Mouse (Mus musculus) heart, postnatal 0 days (tissue): Measurements from ENCODE around the gene Asxl2. TPM values are rescaled to one million over a fixed set of nuclear protein-coding genes. Genes with fewer than 3 reads are reported as not detected.

ENCODE experiments used
- ATAC-seq: fragments of 200-750 bp; cut with Nextera tagmentation; 2 replicates; pipeline ENCODE4 v1.8.0; 2017; ENCODE audit warnings: low read depth, moderate number of reproducible peaks, moderate library complexity; ENCODE audit not compliant: insufficient read depth
- DNase-seq: peaks from one replicate; pipeline ENCODE4 v3.0.0-alpha.2; 2016; ENCODE audit warnings: low spot score
- H3K27ac ChIP-seq: fragments of 300-500 bp; sonication (generic); 2 replicates; pipeline ENCODE4 v1.5.1; 2014; ENCODE audit warnings: low read depth, mild to moderate bottlenecking
- H3K27me3 ChIP-seq: fragments of 300-500 bp; sonication (generic); 2 replicates; pipeline ENCODE4 v1.6.1; 2014; ENCODE audit warnings: low read length, mixed read lengths; ENCODE audit not compliant: control insufficient read depth, insufficient read depth
- H3K36me3 ChIP-seq: fragments of 300-500 bp; sonication (generic); replicated peaks from 2 replicates; pipeline ENCODE4 v1.6.1; 2014; ENCODE audit warnings: low read length, mixed read lengths; ENCODE audit not compliant: control insufficient read depth, insufficient read depth
- H3K4me1 ChIP-seq: fragments of 300-500 bp; sonication (generic); 2 replicates; pipeline ENCODE4 v1.6.1; 2014; ENCODE audit warnings: antibody characterized with exemption; ENCODE audit not compliant: control insufficient read depth, insufficient read depth
- H3K4me2 ChIP-seq: fragments of 300-500 bp; sonication (generic); 2 replicates; pipeline ENCODE4 v1.6.1; 2014; ENCODE audit warnings: low read depth, mild to moderate bottlenecking, low read length, moderate library complexity
- H3K4me3 ChIP-seq: fragments of 300-500 bp; sonication (generic); 2 replicates; pipeline ENCODE4 v1.5.1; 2014; ENCODE audit warnings: low read depth, low read length
- H3K9ac ChIP-seq: fragments of 300-500 bp; sonication (generic); replicated peaks from 2 replicates; pipeline ENCODE4 v1.6.1; 2014; ENCODE audit warnings: low read depth, low read length, mixed read lengths
- H3K9me3 ChIP-seq: fragments of 300-500 bp; sonication (generic); replicated peaks from 2 replicates; pipeline ENCODE4 v1.6.1; 2016; ENCODE audit warnings: low read length; ENCODE audit not compliant: control insufficient read depth
- CTCF ChIP-seq: IDR thresholded peaks from 2 replicates; pipeline ENCODE4 v1.5.1; 2016; ENCODE audit warnings: antibody characterized with exemption, control low read depth, low read depth
- EP300 ChIP-seq: IDR thresholded peaks from 2 replicates; pipeline ENCODE4 v1.6.1; 2016; ENCODE audit warnings: antibody characterized with exemption, low read depth
- WGBS: fragments of 180-500 bp; shearing (Covaris S2); extraction: QIAGEN DNeasy Blood & Tissue Kit; methylation state at CpG from one replicate; pipeline ENCODE4 v1.1.7; 2014; 5-methylcytosine and 5-hydroxymethylcytosine counted together
- polyA plus RNA-seq: library from polyadenylated mRNA; unstranded; fragments of >200 nt; fragmentation: Nextera tagmentation; extraction: Ambion mirVana; gene quantifications from 2 replicates; pipeline ENCODE4 v1.2.1, GENCODE M21; 2015
- total RNA-seq: library from RNA; depleted of rRNA; stranded (reverse); fragments of >200 nt; gene quantifications from 2 replicates; pipeline ENCODE4 v1.2.3, GENCODE M21; 2014; ENCODE audit warnings: low replicate concordance

The Asxl2 gene
- total and polyA plus RNA-seq, 2 experiments from 2014 or later = 9.5 to 17.5 TPM

DNA sequence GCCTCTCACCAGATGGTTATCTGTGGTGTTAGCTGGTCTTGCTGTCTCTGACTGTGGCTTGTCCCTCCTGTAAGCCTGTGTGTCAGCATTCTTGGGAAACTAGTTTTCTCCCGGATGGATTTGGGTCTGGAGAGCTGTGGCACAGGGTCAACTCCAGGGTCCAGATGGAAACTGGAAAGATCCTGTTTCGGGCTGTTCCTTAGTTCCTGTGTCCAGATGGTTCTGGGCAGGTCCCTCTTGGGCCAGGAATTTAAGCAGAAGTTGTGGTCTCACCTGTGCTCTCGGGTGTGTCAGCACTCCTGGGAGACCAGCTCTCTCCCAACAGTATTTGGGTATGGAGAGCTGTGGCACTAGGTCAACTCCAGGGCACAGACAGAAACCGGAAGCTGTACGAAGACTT is 9.8 kb downstream of the Asxl2 start:
- Histone ChIP-seq H3K27ac (no peak overlapping the region), H3K4me1 (peaks cover 7% of the 10 kb centered on the region), H3K27me3 (no peaks in the 10 kb centered on the region), H3K9me3 (no peaks in the 10 kb centered on the region), H3K4me3 (no peak overlapping the region), H3K9ac (no peak overlapping the region), H3K36me3 (0 out of 2 replicates have a peak, but pooled peaks cover 3% of the 10 kb centered on the region), H3K4me2 (no peak overlapping the region)
- 84% methylated on average over 5 of the region's 5 CpGs for WGBS
- no peak for TF ChIP-seq EP300
- no peak for TF ChIP-seq CTCF
- DNase-seq = no peak
- ATAC-seq = no peak

DNA sequence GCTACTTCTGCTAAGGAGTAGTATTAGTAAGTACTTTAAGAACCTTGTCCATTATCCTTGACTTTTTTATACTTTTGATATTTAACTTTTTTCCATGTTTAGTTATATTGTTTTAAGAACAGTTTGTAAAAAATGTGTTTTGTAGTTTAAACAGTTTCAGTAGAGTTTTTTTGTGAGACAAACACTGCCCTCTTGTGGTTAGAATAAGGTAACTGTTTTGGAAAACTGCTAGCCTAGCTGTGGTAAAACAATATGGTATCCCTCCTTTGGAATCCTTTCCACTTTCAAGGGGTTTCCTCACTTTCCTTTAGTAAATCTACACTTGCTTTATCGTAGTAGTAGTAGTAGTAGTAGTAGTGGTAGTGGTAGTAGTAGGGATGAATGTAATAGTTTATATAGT is 11.2 kb downstream of the Asxl2 start:
- ATAC-seq = no peak

DNA sequence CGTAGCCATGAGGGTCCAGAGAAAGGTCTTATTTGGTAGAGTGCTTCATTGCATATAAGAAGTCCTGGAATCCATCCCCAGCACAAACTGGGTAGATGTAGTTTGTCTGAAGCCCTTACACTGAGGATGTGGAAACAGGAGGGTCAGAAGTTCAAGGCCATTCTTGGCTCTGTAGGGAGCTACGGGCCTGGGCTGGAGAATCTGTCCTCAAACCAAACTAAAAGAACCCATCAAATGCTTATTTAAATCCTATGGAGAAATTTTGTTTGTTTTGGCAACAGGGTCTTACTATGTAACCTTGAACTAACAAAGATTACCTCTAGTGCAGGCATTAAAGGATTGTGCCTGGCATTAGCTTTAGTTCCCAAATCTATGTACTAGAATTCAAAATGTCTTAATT is 14.3 kb downstream of the Asxl2 start:
- no peaks in the 10 kb centered on the region for H3K27me3 ChIP-seq
- no peaks in the 10 kb centered on the region for H3K9me3 ChIP-seq
- peaks cover 8% of the 10 kb centered on the region for H3K4me1 ChIP-seq
- TF ChIP-seq EP300 (no peak), CTCF (no peak)
- WGBS = 60% methylated on average over 2 of the region's 2 CpGs
- DNase-seq (no peak), ATAC-seq (no peak)
- no peak overlapping the region for H3K9ac ChIP-seq
- H3K4me2 ChIP-seq = no peak overlapping the region
- H3K36me3 ChIP-seq = peaks cover 7% of the 10 kb centered on the region
- H3K27ac ChIP-seq = no peak overlapping the region
- no peak overlapping the region for H3K4me3 ChIP-seq

More for the DNA sequence above, 11.2 kb downstream of the Asxl2 start:
- no peak for DNase-seq
- H3K27ac ChIP-seq = no peak overlapping the region
- H3K9me3 ChIP-seq = no peaks in the 10 kb centered on the region
- H3K36me3 ChIP-seq = peaks cover 4% of the 10 kb centered on the region
- no peaks in the 10 kb centered on the region for H3K27me3 ChIP-seq
- H3K4me1 ChIP-seq = peaks cover 8% of the 10 kb centered on the region
- H3K4me2 ChIP-seq = no peak overlapping the region
- H3K9ac ChIP-seq = no peak overlapping the region
- TF ChIP-seq EP300 (no peak), CTCF (0 out of 2 replicates have a peak, but pooled peaks have one; percentile 1)
- H3K4me3 ChIP-seq = no peak overlapping the region
- WGBS = 100% methylated on average over 1 of the region's 1 CpGs

DNA sequence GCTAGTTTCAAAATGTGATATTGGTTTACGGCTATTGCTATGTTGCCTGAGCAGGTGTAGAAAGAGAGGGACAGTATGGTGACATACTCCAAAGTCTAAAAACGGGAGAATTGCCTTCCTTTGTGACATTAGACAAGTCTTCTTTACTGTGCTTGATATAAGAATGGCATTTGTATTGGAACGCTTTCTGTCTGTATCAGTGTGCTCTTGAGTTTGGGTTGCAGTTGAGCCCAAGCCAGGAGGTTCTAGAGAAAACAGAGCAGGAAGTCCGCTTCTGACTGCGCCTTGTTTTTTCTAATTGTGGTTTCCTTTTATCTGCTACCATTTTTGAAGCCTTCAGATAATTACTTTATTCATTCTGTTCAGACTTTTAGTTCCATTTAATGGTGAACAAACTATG is 14.7 kb downstream of the Asxl2 start:
- Histone ChIP-seq H3K4me3 (no peak overlapping the region), H3K9ac (no peak overlapping the region), H3K9me3 (no peaks in the 10 kb centered on the region), H3K36me3 (peaks cover 7% of the 10 kb centered on the region), H3K4me2 (no peak overlapping the region), H3K27me3 (no peaks in the 10 kb centered on the region), H3K27ac (no peak overlapping the region), H3K4me1 (peaks cover 8% of the 10 kb centered on the region)
- DNase-seq (no peak), ATAC-seq (no peak)
- TF ChIP-seq CTCF (no peak), EP300 (no peak)
- 56% methylated on average over 5 of the region's 5 CpGs for WGBS

- H3K9ac ChIP-seq = no peak overlapping the region
- no peak for DNase-seq
- no peaks in the 10 kb centered on the region for H3K9me3 ChIP-seq
- peaks cover 43% of the 10 kb centered on the region for H3K36me3 ChIP-seq
- 93% methylated on average over 3 of the region's 3 CpGs for WGBS
- no peaks in the 10 kb centered on the region for H3K4me1 ChIP-seq
- H3K4me3 ChIP-seq = no peak overlapping the region
- H3K27me3 ChIP-seq = no peaks in the 10 kb centered on the region
- ATAC-seq = no peak
- H3K4me2 ChIP-seq = no peak overlapping the region
- H3K27ac ChIP-seq = no peak overlapping the region
- TF ChIP-seq CTCF = no peak
- TF ChIP-seq EP300 = no peak
These were observed 26.9 kb downstream of the Asxl2 start for GRCm38 (mm10) chr12:3453554-3453953.

GRCm38 (mm10) chr12:3463087-3463486 is 36.4 kb downstream of the Asxl2 start:
- DNase-seq = no peak
- H3K27me3 ChIP-seq = no peaks in the 10 kb centered on the region
- WGBS = 82% methylated on average over 3 of the region's 3 CpGs

More at GRCm38 (mm10) chr12:3463087-3463486, 36.4 kb downstream of the Asxl2 start:
- Histone ChIP-seq H3K36me3 (peaks cover 32% of the 10 kb centered on the region), H3K9ac (no peak overlapping the region), H3K4me3 (no peak overlapping the region), H3K4me1 (no peaks in the 10 kb centered on the region), H3K4me2 (no peak overlapping the region), H3K9me3 (no peaks in the 10 kb centered on the region), H3K27ac (no peak overlapping the region)
- no peak for ATAC-seq
- TF ChIP-seq EP300 (no peak), CTCF (no peak)
